ENCODE assay signal across 14 mouse cellular contexts in genomic region chrX:106163995-106164394, GRCm38 (mm10). TPM values are rescaled to one million over a fixed set of nuclear protein-coding genes. Genes with fewer than 3 reads are reported as not detected.
A peak's percentile ranks its signal among the peaks of the same experiment; 100 is the strongest.
DNase-seq lines count a peak whose midpoint lies in the region; ATAC-seq and TF ChIP-seq lines count a peak whose summit lies in the region.
"Had no signal": no experiment of that assay in that cellular context is flagged by ENCODE, and none has a peak within 500 bp of the region (broad histone marks: within the 10 kb centered on the region; RNA-seq: fewer than 3 reads in every experiment).

No protein-coding gene starts in this region.

- WGBS in intestine, embryonic 15.5 days, result 46% methylated on average over 5 of the region's 5 CpGs
- WGBS in intestine, postnatal 0 days, result 43% methylated on average over 5 of the region's 5 CpGs
- WGBS in liver, embryonic 11.5 days, result 39% methylated on average over 5 of the region's 5 CpGs

- ATAC-seq in intestine, embryonic 15.5 days, result peak; percentile 89
- ATAC-seq in intestine, postnatal 0 days, result no peak
- ATAC-seq in activated CD4-positive, CD25-positive, alpha-beta regulatory T cell, adult 4 months, result peak; percentile 61
- peak; percentile 68; the same call in 1 of the 2 replicates for ATAC-seq in liver, embryonic 11.5 days (replicated peaks; ENCODE audit: low FRiP score)
- ATAC-seq: forebrain, embryonic 15.5 days had no signal

- no peaks in the 10 kb centered on the region for H3K36me3 ChIP-seq in intestine, embryonic 15.5 days
- H3K36me3 ChIP-seq in intestine, postnatal 0 days (ENCODE audit: control insufficient read depth, insufficient read depth), result no peaks in the 10 kb centered on the region
- no peaks in the 10 kb centered on the region for H3K36me3 ChIP-seq in liver, embryonic 11.5 days (ENCODE audit: control insufficient read depth, insufficient read depth, low read length)
- H3K36me3 ChIP-seq in megakaryocyte, embryonic 14.5 days (replicated peaks; ENCODE audit: low read length), result no peaks in the 10 kb centered on the region
- H3K36me3 ChIP-seq: forebrain, embryonic 15.5 days; hindbrain, embryonic 15.5 days had no signal

- no peak overlapping the region for H3K4me3 ChIP-seq in intestine, embryonic 15.5 days (replicated peaks)
- no peak overlapping the region for H3K4me3 ChIP-seq in intestine, postnatal 0 days (ENCODE audit: low read depth, low read length)
- H3K4me3 ChIP-seq in liver, embryonic 11.5 days (ENCODE audit: low read depth, low read length), result no peak overlapping the region
- H3K4me3 ChIP-seq in megakaryocyte, embryonic 14.5 days (replicated peaks), result peak overlapping the region; percentile 87
- H3K4me3 ChIP-seq: forebrain, embryonic 15.5 days; hindbrain, embryonic 15.5 days; left cerebral cortex, adult 2 months had no signal

- TF ChIP-seq CTCF in intestine, postnatal 0 days (IDR thresholded peaks at IDR 0.05; ENCODE audit: low read depth), result no peak

- H3K4me2 ChIP-seq in intestine, embryonic 15.5 days (replicated peaks), result no peak overlapping the region
- H3K4me2 ChIP-seq in intestine, postnatal 0 days (replicated peaks; ENCODE audit: low read depth), result no peak overlapping the region
- no peak overlapping the region for H3K4me2 ChIP-seq in liver, embryonic 11.5 days
- H3K4me2 ChIP-seq: forebrain, embryonic 15.5 days; hindbrain, embryonic 15.5 days had no signal

- H3K9ac ChIP-seq in intestine, embryonic 15.5 days, result no peak overlapping the region
- H3K9ac ChIP-seq in intestine, postnatal 0 days (ENCODE audit: low read depth, low read length), result no peak overlapping the region
- no peak overlapping the region for H3K9ac ChIP-seq in liver, embryonic 11.5 days (ENCODE audit: low read depth, low read length)
- H3K9ac ChIP-seq: forebrain, embryonic 15.5 days; hindbrain, embryonic 15.5 days had no signal

- no peaks in the 10 kb centered on the region for H3K27me3 ChIP-seq in intestine, embryonic 15.5 days (replicated peaks)
- H3K27me3 ChIP-seq in intestine, postnatal 0 days (replicated peaks; ENCODE audit: control insufficient read depth, insufficient read depth, low read length), result no peaks in the 10 kb centered on the region
- no peaks in the 10 kb centered on the region; the same call in 1 of the 2 replicates for H3K27me3 ChIP-seq in liver, embryonic 11.5 days (replicated peaks; ENCODE audit: control insufficient read depth, insufficient read depth, low read length)
- H3K27me3 ChIP-seq in megakaryocyte, embryonic 14.5 days (replicated peaks), result peaks cover 4% of the 10 kb centered on the region
- H3K27me3 ChIP-seq: forebrain, embryonic 15.5 days; hindbrain, embryonic 15.5 days had no signal

- no peaks in the 10 kb centered on the region for H3K4me1 ChIP-seq in intestine, embryonic 15.5 days (replicated peaks)
- H3K4me1 ChIP-seq in intestine, postnatal 0 days (replicated peaks; ENCODE audit: control insufficient read depth, insufficient read depth, low read length), result no peaks in the 10 kb centered on the region
- no peaks in the 10 kb centered on the region for H3K4me1 ChIP-seq in liver, embryonic 11.5 days (replicated peaks; ENCODE audit: control insufficient read depth, insufficient read depth, low read length)
- H3K4me1 ChIP-seq in megakaryocyte, embryonic 14.5 days, result peaks cover 21% of the 10 kb centered on the region
- H3K4me1 ChIP-seq: forebrain, embryonic 15.5 days; hindbrain, embryonic 15.5 days had no signal

- no peak overlapping the region for H3K27ac ChIP-seq in intestine, embryonic 15.5 days
- no peak overlapping the region for H3K27ac ChIP-seq in intestine, postnatal 0 days (ENCODE audit: low read depth, low read length)
- H3K27ac ChIP-seq in liver, embryonic 11.5 days (ENCODE audit: low read depth, low read length), result no peak overlapping the region
- H3K27ac ChIP-seq: forebrain, embryonic 15.5 days; hindbrain, embryonic 15.5 days; kidney, postnatal 0 days; left cerebral cortex, adult 2 months had no signal

- no peaks in the 10 kb centered on the region for H3K9me3 ChIP-seq in intestine, embryonic 15.5 days
- H3K9me3 ChIP-seq in intestine, postnatal 0 days (ENCODE audit: control insufficient read depth), result no peaks in the 10 kb centered on the region
- H3K9me3 ChIP-seq in liver, embryonic 11.5 days (ENCODE audit: control insufficient read depth, low read length), result no peaks in the 10 kb centered on the region
- H3K9me3 ChIP-seq in megakaryocyte, embryonic 14.5 days, result no peaks in the 10 kb centered on the region
- H3K9me3 ChIP-seq: forebrain, embryonic 15.5 days; hindbrain, embryonic 15.5 days had no signal

- DNase-seq in liver, embryonic 11.5 days (ENCODE audit: low spot score), result no peak
- no peak for DNase-seq in cerebellum, adult 11 months
- no peak for DNase-seq in B cell, adult 2 months
- no peak for DNase-seq in right cerebral cortex, postnatal 14 days
- DNase-seq: cerebellum, adult 2 months; gastrocnemius, postnatal 14 days had no signal

RNA-seq across cellular contexts. Expression of gene Tlr13, which starts 21.0 kb away (rescaled TPM):
- 0.65 and 0.69 TPM in 2 replicates for polyA plus RNA-seq in intestine, embryonic 15.5 days (2015; fragmentation: Nextera tagmentation; extraction: Ambion mirVana)
- polyA plus RNA-seq in intestine, postnatal 0 days (2015; fragmentation: Nextera tagmentation; extraction: Ambion mirVana), result 0.82 and 0.94 TPM in 2 replicates
- under 1 TPM in 1 of 2 experiments, not detected in 1; 0.18 TPM for polyA plus RNA-seq in activated CD4-positive, CD25-positive, alpha-beta regulatory T cell, adult 4 months (2017; shearing (Covaris generic))
- polyA plus RNA-seq in liver, embryonic 11.5 days (2014; fragmentation: Nextera tagmentation; extraction: Ambion mirVana), result 0.65 and 1.1 TPM in 2 replicates
- polyA plus RNA-seq in megakaryocyte, embryonic 14.5 days (2012; ENCODE audit: insufficient read depth, low replicate concordance), result 0.41 TPM in 1 of 2 replicates, not detected in the other

RNA-seq across cellular contexts. Expression of gene Pgk1, which starts 22.9 kb away (rescaled TPM):
- polyA plus RNA-seq in intestine, embryonic 15.5 days (2015; fragmentation: Nextera tagmentation; extraction: Ambion mirVana), result 506 and 511 TPM in 2 replicates
- polyA plus RNA-seq in intestine, postnatal 0 days (2015; fragmentation: Nextera tagmentation; extraction: Ambion mirVana), result 185 and 193 TPM in 2 replicates
- 100 to 1,000 TPM; 156 to 220 TPM for polyA plus RNA-seq in activated CD4-positive, CD25-positive, alpha-beta regulatory T cell, adult 4 months (2017; shearing (Covaris generic))
- polyA plus RNA-seq in liver, embryonic 11.5 days (2014; fragmentation: Nextera tagmentation; extraction: Ambion mirVana), result 586 and 640 TPM in 2 replicates
- polyA plus RNA-seq in megakaryocyte, embryonic 14.5 days (2012; ENCODE audit: insufficient read depth, low replicate concordance), result 16.2 and 62.6 TPM in 2 replicates

RNA-seq across cellular contexts. Expression of gene Taf9b, which starts 57.0 kb away (rescaled TPM):
- polyA plus RNA-seq in intestine, embryonic 15.5 days (2015; fragmentation: Nextera tagmentation; extraction: Ambion mirVana), result 8.8 TPM in 2 replicates
- 6.9 and 7.6 TPM in 2 replicates for polyA plus RNA-seq in intestine, postnatal 0 days (2015; fragmentation: Nextera tagmentation; extraction: Ambion mirVana)
- polyA plus RNA-seq in activated CD4-positive, CD25-positive, alpha-beta regulatory T cell, adult 4 months (2017; shearing (Covaris generic)), result 10 to 100 TPM; 54.7 to 60.5 TPM
- 10.0 and 10.6 TPM in 2 replicates for polyA plus RNA-seq in liver, embryonic 11.5 days (2014; fragmentation: Nextera tagmentation; extraction: Ambion mirVana)
- 0.86 TPM in 1 of 2 replicates, not detected in the other for polyA plus RNA-seq in megakaryocyte, embryonic 14.5 days (2012; ENCODE audit: insufficient read depth, low replicate concordance)
